Mouse (Mus musculus) brown adipose tissue, adult 24 weeks (tissue): Measurements from ENCODE around the gene St3gal6. TPM values are rescaled to one million over a fixed set of nuclear protein-coding genes. Genes with fewer than 3 reads are reported as not detected.

Source experiments
- H3K27ac ChIP-seq: fragments of 200-500 bp; replicated peaks from 2 replicates; pipeline ENCODE4 v1.5.1; 2012; ENCODE audit warnings: low read depth, mild to moderate bottlenecking, low read length
- H3K4me1 ChIP-seq: fragments of 200-500 bp; 2 replicates; pipeline ENCODE4 v1.6.1; 2012; ENCODE audit warnings: low read length, mixed read lengths; ENCODE audit not compliant: control insufficient read depth, insufficient read depth, insufficient read length
- H3K4me3 ChIP-seq: fragments of 200-500 bp; 2 replicates; pipeline ENCODE4 v1.5.1; 2012; ENCODE audit warnings: low read depth, mild to moderate bottlenecking, low read length, moderate library complexity; ENCODE audit not compliant: insufficient read depth
- polyA plus RNA-seq: library from polyadenylated mRNA; stranded (reverse); fragments of >200 nt; gene quantifications from 2 replicates; pipeline ENCODE4 v1.2.4, GENCODE M21; 2012; ENCODE audit not compliant: missing spikeins, insufficient read depth, insufficient read length

The St3gal6 gene
- polyA plus RNA-seq, 1 experiment, result 39.7 TPM

- no peak overlapping the region for H3K4me3 ChIP-seq
- H3K4me1 ChIP-seq, result peaks cover 26% of the 10 kb centered on the region
These were observed 11.8 kb downstream of the St3gal6 start for GRCm38 (mm10) chr16:58512181-58512761.

GRCm38 (mm10) chr16:58504945-58505344 is 19.1 kb downstream of the St3gal6 start:
- no peak overlapping the region for H3K27ac ChIP-seq
- H3K4me1 ChIP-seq, result peaks cover 6% of the 10 kb centered on the region; the same call in 1 of the 2 replicates
- no peak overlapping the region for H3K4me3 ChIP-seq

More at GRCm38 (mm10) chr16:58512181-58512761, 11.8 kb downstream of the St3gal6 start:
- peak overlapping the region; percentile 49; the same call in 1 of the 2 replicates for H3K27ac ChIP-seq

- Histone ChIP-seq H3K27ac (peak overlapping the region; percentile 73), H3K4me3 (no peak overlapping the region), H3K4me1 (peaks cover 7% of the 10 kb centered on the region)
These were observed 21.5 kb downstream of the St3gal6 start for GRCm38 (mm10) chr16:58502566-58502965.

- Histone ChIP-seq H3K4me3 (no peak overlapping the region), H3K27ac (peak overlapping the region; percentile 73; the same call in 1 of the 2 replicates), H3K4me1 (peaks cover 7% of the 10 kb centered on the region)
These were observed 22.2 kb downstream of the St3gal6 start for GRCm38 (mm10) chr16:58501760-58502301.

- H3K4me1 ChIP-seq, result peaks cover 7% of the 10 kb centered on the region
- H3K27ac ChIP-seq, result peak overlapping the region; percentile 28; the same call in 1 of the 2 replicates
- no peak overlapping the region for H3K4me3 ChIP-seq
These were observed 24.4 kb downstream of the St3gal6 start for GRCm38 (mm10) chr16:58499650-58500049.

- Histone ChIP-seq H3K27ac (no peak overlapping the region), H3K4me1 (peaks cover 7% of the 10 kb centered on the region), H3K4me3 (no peak overlapping the region)
These were observed 24.9 kb downstream of the St3gal6 start for GRCm38 (mm10) chr16:58499172-58499584.

- no peak overlapping the region for H3K4me3 ChIP-seq
- H3K4me1 ChIP-seq, result peaks cover 7% of the 10 kb centered on the region
- no peak overlapping the region for H3K27ac ChIP-seq
These were observed 25.9 kb downstream of the St3gal6 start for GRCm38 (mm10) chr16:58497886-58498713.

GRCm38 (mm10) chr16:58496791-58497190 is 27.3 kb downstream of the St3gal6 start:
- Histone ChIP-seq H3K27ac (peak overlapping the region; percentile 75), H3K4me3 (no peak overlapping the region), H3K4me1 (peaks cover 7% of the 10 kb centered on the region)

GRCm38 (mm10) chr16:58487861-58488260 is 36.2 kb downstream of the St3gal6 start:
- Histone ChIP-seq H3K4me1 (peaks cover 3% of the 10 kb centered on the region), H3K27ac (no peak overlapping the region), H3K4me3 (no peak overlapping the region)

GRCm38 (mm10) chr16:58482296-58482695 is 41.7 kb downstream of the St3gal6 start:
- Histone ChIP-seq H3K27ac (peak overlapping the region; percentile 76), H3K4me1 (peaks cover 21% of the 10 kb centered on the region)

GRCm38 (mm10) chr16:58481906-58482270 is 42.2 kb downstream of the St3gal6 start:
- peak overlapping the region; percentile 76 for H3K27ac ChIP-seq
- peaks cover 21% of the 10 kb centered on the region for H3K4me1 ChIP-seq
- H3K4me3 ChIP-seq, result no peak overlapping the region

More at GRCm38 (mm10) chr16:58482296-58482695, 41.7 kb downstream of the St3gal6 start:
- H3K4me3 ChIP-seq, result no peak overlapping the region

GRCm38 (mm10) chr16:58481219-58481905 is 42.7 kb downstream of the St3gal6 start:
- no peak overlapping the region for H3K4me3 ChIP-seq
- peaks cover 21% of the 10 kb centered on the region for H3K4me1 ChIP-seq
- H3K27ac ChIP-seq, result peak overlapping the region; percentile 76

GRCm38 (mm10) chr16:58479898-58480448 is 44.1 kb downstream of the St3gal6 start:
- Histone ChIP-seq H3K27ac (no peak overlapping the region), H3K4me3 (no peak overlapping the region), H3K4me1 (peaks cover 23% of the 10 kb centered on the region)

- Histone ChIP-seq H3K4me3 (no peak overlapping the region), H3K4me1 (peaks cover 7% of the 10 kb centered on the region), H3K27ac (peak overlapping the region; percentile 57)
These were observed 47.7 kb downstream of the St3gal6 start for GRCm38 (mm10) chr16:58476363-58476762.
